Mouse (Mus musculus) myocyte (in vitro differentiated cells): ENCODE measurements at regions not wholly inside any gene's neighbourhood (a gene's known extent, or its start where the extent isn't known, plus 50 kb on each side); places are given as distances from the start of the nearest gene placed in this dataset.

Source experiments
- H3K27me3 ChIP-seq: one replicate; pipeline ENCODE4 v1.6.1; 2011; ENCODE audit not compliant: control insufficient read depth, insufficient read depth, insufficient read length
- H3K36me3 ChIP-seq: one replicate; pipeline ENCODE4 v1.6.1; 2011; ENCODE audit not compliant: control insufficient read depth, insufficient read depth
- H3K4me2 ChIP-seq: one replicate; pipeline ENCODE4 v1.6.1; 2011; ENCODE audit warnings: low read depth, control low read depth
- H3K4me3 ChIP-seq: one replicate; pipeline ENCODE4 v1.5.1; 2011; ENCODE audit warnings: mild to moderate bottlenecking, control low read depth, moderate library complexity
- H3K79me2 ChIP-seq: one replicate; pipeline ENCODE4 v1.6.1; 2011; ENCODE audit not compliant: control insufficient read depth, insufficient read depth
- H3ac ChIP-seq: one replicate; pipeline ENCODE4 v1.6.1; 2011; ENCODE audit not compliant: control insufficient read depth, insufficient read length
- CEBPB ChIP-seq: IDR thresholded peaks from 2 replicates; pipeline ENCODE4 v1.6.1; 2011; ENCODE audit warnings: mild to moderate bottlenecking, moderate library complexity; ENCODE audit not compliant: poor library complexity, insufficient read depth, severe bottlenecking
- E2F4 ChIP-seq: IDR thresholded peaks from one replicate; pipeline ENCODE4 v1.6.1; 2011; ENCODE audit warnings: mild to moderate bottlenecking, control low read depth, moderate library complexity; ENCODE audit not compliant: insufficient read depth
- MAX ChIP-seq: IDR thresholded peaks from one replicate; pipeline ENCODE4 v1.6.1; 2011; ENCODE audit warnings: low read depth, mild to moderate bottlenecking, control low read depth
- MYOD1 ChIP-seq, 3 experiments: IDR thresholded peaks; one replicate each; pipeline ENCODE4 v1.6.1; 2011; ENCODE audit warnings: control low read depth in 2 of 3, low read depth in 2 of 3, mild to moderate bottlenecking in 2 of 3, moderate library complexity in 1 of 3; ENCODE audit not compliant: insufficient read length in 2 of 3, control insufficient read depth in 1 of 3
- MYOG ChIP-seq, 3 experiments: IDR thresholded peaks; one replicate each; pipeline ENCODE4 v1.6.1; 2011; ENCODE audit warnings: control low read depth in 2 of 3, low read depth in 2 of 3, mild to moderate bottlenecking in 2 of 3; ENCODE audit not compliant: insufficient read length in 2 of 3, control insufficient read depth in 1 of 3, insufficient read depth in 1 of 3
- POLR2A ChIP-seq: IDR thresholded peaks from one replicate; pipeline ENCODE4 v1.6.1; 2011; ENCODE audit warnings: low read depth, mild to moderate bottlenecking, control low read depth, moderate library complexity; ENCODE audit not compliant: insufficient read length
- POLR2AphosphoS2 ChIP-seq: IDR thresholded peaks from one replicate; pipeline ENCODE4 v1.6.1; 2011; ENCODE audit warnings: low read depth, control low read depth; ENCODE audit not compliant: insufficient read length
- REST ChIP-seq: IDR thresholded peaks from one replicate; pipeline ENCODE4 v1.6.1; 2011; ENCODE audit warnings: mild to moderate bottlenecking, control low read depth, moderate library complexity; ENCODE audit not compliant: insufficient read depth, insufficient read length
- SRF ChIP-seq: IDR thresholded peaks from one replicate; pipeline ENCODE4 v1.6.1; 2011; ENCODE audit warnings: low read depth; ENCODE audit not compliant: control insufficient read depth, insufficient read length
- TCF12 ChIP-seq: IDR thresholded peaks from one replicate; pipeline ENCODE4 v1.6.1; 2011; ENCODE audit warnings: mild to moderate bottlenecking, control low read depth; ENCODE audit not compliant: poor library complexity, insufficient read depth, severe bottlenecking
- TCF3 ChIP-seq: IDR thresholded peaks from one replicate; pipeline ENCODE4 v1.6.1; 2011; ENCODE audit warnings: low read depth, control low read depth; ENCODE audit not compliant: insufficient read length
- USF1 ChIP-seq: IDR thresholded peaks from one replicate; pipeline ENCODE4 v1.6.1; 2011; ENCODE audit warnings: low read depth, mild to moderate bottlenecking, control low read depth, moderate library complexity

DNA sequence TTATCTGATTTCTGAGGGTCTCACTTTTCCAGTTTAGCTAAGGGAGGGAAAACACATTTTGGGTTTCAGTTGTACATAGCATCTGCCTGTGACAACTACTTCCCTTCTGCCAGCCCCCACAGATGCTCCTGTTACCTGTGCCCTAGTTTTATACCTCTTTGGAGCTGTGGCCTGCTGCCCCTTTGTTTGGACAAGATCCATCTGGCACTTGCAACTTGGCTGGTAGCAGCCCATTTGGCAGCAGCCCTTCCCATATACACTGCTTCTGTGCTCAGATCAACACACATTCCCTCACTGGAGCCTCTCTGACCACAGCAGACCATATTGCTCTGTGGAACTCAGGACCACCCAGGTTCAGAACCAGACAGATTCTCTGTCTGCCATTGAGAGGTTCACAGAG is 728.0 kb upstream of the Fam160b2 start:
- TF ChIP-seq TCF12 (no peak), MYOG (IDR thresholded peaks at IDR 0.05; ENCODE audit: control insufficient read depth in 1 of 3, insufficient read depth in 1 of 3, insufficient read length in 2 of 3, low read depth in 2 of 3) (no peak), MAX (no peak), REST (no peak), USF1 (no peak), POLR2A (no peak), E2F4 (no peak), TCF3 (no peak), MYOD1 (IDR thresholded peaks at IDR 0.05; ENCODE audit: control insufficient read depth in 1 of 3, insufficient read length in 2 of 3, low read depth in 2 of 3) (no peak), CEBPB (no peak), SRF (no peak), POLR2AphosphoS2 (no peak)
- Histone ChIP-seq H3K4me2 (no peak overlapping the region), H3K4me3 (no peak overlapping the region), H3K79me2 (no peaks in the 10 kb centered on the region), H3K36me3 (no peaks in the 10 kb centered on the region), H3ac (no peak overlapping the region), H3K27me3 (no peaks in the 10 kb centered on the region)

DNA sequence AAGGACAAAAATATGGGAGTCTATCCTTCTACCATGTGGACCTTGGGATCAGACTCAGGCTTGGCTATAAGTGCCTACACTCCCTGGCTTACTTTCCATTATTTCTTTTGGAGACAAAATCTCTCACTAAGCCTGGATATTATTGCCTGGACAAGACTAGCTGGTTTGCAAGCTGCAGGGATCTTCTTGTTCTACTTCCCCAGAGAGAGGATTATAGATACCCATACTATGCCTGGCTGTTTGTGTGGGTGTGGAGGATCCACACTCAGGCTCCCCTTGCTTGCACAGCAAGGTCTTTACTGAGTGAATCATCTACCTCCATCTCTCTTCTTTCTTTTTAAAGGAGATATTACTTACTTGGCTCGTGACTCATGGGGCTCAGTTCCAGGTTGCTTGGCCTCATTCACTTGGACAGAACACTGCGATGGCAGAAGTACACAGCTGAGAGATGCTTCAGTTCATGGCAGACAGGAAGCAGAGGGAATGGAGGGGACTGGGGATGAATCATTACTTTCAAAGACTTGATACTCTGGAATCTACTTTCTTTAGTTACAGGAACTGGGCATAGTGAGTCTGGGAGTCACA is 727.0 kb upstream of the Fam160b2 start:
- no peak overlapping the region for H3ac ChIP-seq
- TF ChIP-seq POLR2A (no peak), MYOD1 (IDR thresholded peaks at IDR 0.05; ENCODE audit: control insufficient read depth in 1 of 3, insufficient read length in 2 of 3, low read depth in 2 of 3) (no peak), SRF (no peak), TCF3 (no peak), CEBPB (no peak), E2F4 (no peak), MYOG (IDR thresholded peaks at IDR 0.05; ENCODE audit: control insufficient read depth in 1 of 3, insufficient read depth in 1 of 3, insufficient read length in 2 of 3, low read depth in 2 of 3) (no peak), USF1 (no peak), MAX (no peak), REST (no peak), POLR2AphosphoS2 (no peak), TCF12 (no peak)
- H3K36me3 ChIP-seq, result no peaks in the 10 kb centered on the region
- no peaks in the 10 kb centered on the region for H3K27me3 ChIP-seq
- no peak overlapping the region for H3K4me2 ChIP-seq
- no peaks in the 10 kb centered on the region for H3K79me2 ChIP-seq
- H3K4me3 ChIP-seq, result no peak overlapping the region

DNA sequence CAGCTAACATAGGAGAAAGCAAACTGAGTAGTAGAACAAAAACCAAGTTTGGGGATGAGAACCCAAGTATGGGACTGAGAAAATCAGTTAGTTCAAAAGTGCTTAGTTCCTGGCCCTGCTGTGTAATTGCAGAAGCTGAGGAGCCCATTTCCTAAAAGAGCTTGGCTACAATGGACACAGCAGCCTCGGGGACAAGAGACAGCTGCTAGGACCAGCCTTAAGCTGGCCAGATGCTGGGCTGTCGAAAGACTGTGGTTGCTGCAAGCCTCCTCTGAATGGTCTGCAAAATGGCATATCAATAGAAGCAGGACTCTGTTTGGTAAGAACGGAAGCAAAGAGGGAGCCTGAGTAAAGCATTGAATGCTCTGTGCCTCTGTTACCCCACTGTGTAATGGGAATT is 715.6 kb upstream of the Fam160b2 start:
- H3K79me2 ChIP-seq, result no peaks in the 10 kb centered on the region
- H3K4me2 ChIP-seq, result no peak overlapping the region
- H3K4me3 ChIP-seq, result no peak overlapping the region
- H3K36me3 ChIP-seq, result no peaks in the 10 kb centered on the region
- no peaks in the 10 kb centered on the region for H3K27me3 ChIP-seq
- TF ChIP-seq SRF, result no peak
- TF ChIP-seq MYOD1 (IDR thresholded peaks at IDR 0.05; ENCODE audit: control insufficient read depth in 1 of 3, insufficient read length in 2 of 3, low read depth in 2 of 3), result no peak
- no peak for TF ChIP-seq TCF12
- no peak for TF ChIP-seq REST
- TF ChIP-seq POLR2AphosphoS2, result no peak
- no peak for TF ChIP-seq CEBPB
- no peak for TF ChIP-seq POLR2A
- H3ac ChIP-seq, result no peak overlapping the region

DNA sequence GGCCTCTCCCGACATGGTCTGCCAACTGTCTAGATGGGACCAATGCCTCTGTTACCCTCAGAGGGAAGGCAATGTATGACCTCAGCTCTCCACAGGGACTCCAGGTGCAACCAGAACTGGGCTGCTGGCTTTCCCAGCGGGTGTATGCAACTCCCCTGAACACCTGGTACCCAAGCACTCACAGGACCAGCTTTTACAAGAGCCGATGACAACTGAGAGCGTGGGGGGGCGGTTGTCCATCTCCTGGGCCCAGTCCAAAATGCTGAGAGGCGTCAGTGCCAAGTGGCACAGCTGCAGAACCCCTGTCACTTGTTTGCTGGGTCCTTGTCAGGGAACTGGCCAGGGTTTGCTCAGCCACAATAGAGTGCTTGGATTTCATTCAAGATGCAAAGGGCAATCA is 700.1 kb upstream of the Fam160b2 start:
- H3K4me3 ChIP-seq, result no peak overlapping the region
- no peaks in the 10 kb centered on the region for H3K27me3 ChIP-seq
- no peak overlapping the region for H3ac ChIP-seq
- H3K4me2 ChIP-seq, result no peak overlapping the region
- no peaks in the 10 kb centered on the region for H3K36me3 ChIP-seq
- no peaks in the 10 kb centered on the region for H3K79me2 ChIP-seq
- TF ChIP-seq TCF12 (no peak), MYOD1 (IDR thresholded peaks at IDR 0.05; ENCODE audit: control insufficient read depth in 1 of 3, insufficient read length in 2 of 3, low read depth in 2 of 3) (peak in 1 of 3 experiments; percentile 35), REST (no peak), TCF3 (no peak), POLR2AphosphoS2 (no peak)

DNA sequence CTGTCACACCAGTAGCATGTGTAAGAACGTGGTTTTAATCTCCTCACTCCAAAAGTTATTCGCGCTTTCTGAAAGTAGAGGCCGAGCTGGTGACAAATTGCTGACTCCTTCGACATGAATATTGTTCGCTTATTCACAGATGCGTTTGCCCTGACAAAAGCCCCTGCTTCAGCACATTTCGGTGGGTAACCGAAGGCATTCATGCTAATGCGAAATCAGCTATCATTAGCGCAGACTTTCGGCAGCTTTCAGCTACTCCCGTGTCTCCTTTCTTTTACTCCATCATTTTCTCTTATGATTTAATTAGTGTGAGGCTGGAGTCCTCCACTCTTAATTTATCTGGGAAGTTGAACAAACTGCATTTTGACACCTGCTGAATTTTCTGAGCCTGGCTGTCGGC is 681.9 kb upstream of the Fam160b2 start:
- no peak overlapping the region for H3K4me2 ChIP-seq
- no peak overlapping the region for H3ac ChIP-seq
- TF ChIP-seq POLR2AphosphoS2 (no peak), E2F4 (no peak), MAX (no peak), MYOD1 (IDR thresholded peaks at IDR 0.05; ENCODE audit: control insufficient read depth in 1 of 3, insufficient read length in 2 of 3, low read depth in 2 of 3) (no peak), REST (no peak), SRF (no peak), TCF12 (no peak), MYOG (IDR thresholded peaks at IDR 0.05; ENCODE audit: control insufficient read depth in 1 of 3, insufficient read depth in 1 of 3, insufficient read length in 2 of 3, low read depth in 2 of 3) (no peak), POLR2A (no peak), CEBPB (no peak), TCF3 (no peak)
- no peak overlapping the region for H3K4me3 ChIP-seq
- no peaks in the 10 kb centered on the region for H3K36me3 ChIP-seq
- H3K27me3 ChIP-seq, result no peaks in the 10 kb centered on the region
- no peaks in the 10 kb centered on the region for H3K79me2 ChIP-seq
